Mouse (Mus musculus) hindbrain, embryonic 11.5 days (tissue): ENCODE data around the gene Vmn2r90. TPM values are rescaled to one million over a fixed set of nuclear protein-coding genes. Genes with fewer than 3 reads are reported as not detected.
"Not testable (repeated sequence)": the region's sequence is repeated elsewhere in the genome, so short reads cannot be mapped to it uniquely, and the experiment has no call there.

Experiments used
- ATAC-seq: fragments of 200-750 bp; cut with Nextera tagmentation; 2 replicates; pipeline ENCODE4 v1.8.0; 2017; ENCODE audit warnings: mild to moderate bottlenecking, moderate TSS enrichment, moderate library complexity; ENCODE audit not compliant: low FRiP score
- DNase-seq: peaks from one replicate; pipeline ENCODE4 v3.0.0-alpha.2; 2015; ENCODE audit warnings: low spot score
- H3K27ac ChIP-seq: fragments of 300-500 bp; sonication (generic); 2 replicates; pipeline ENCODE4 v1.5.1; 2014; ENCODE audit warnings: mild to moderate bottlenecking, low read depth, low read length
- H3K27me3 ChIP-seq: fragments of 300-500 bp; sonication (generic); 2 replicates; pipeline ENCODE4 v1.6.1; 2014; ENCODE audit warnings: mild to moderate bottlenecking, low read length, moderate library complexity, mixed read lengths; ENCODE audit not compliant: control insufficient read depth, insufficient read depth
- H3K36me3 ChIP-seq: fragments of 300-500 bp; sonication (generic); 2 replicates; pipeline ENCODE4 v1.6.1; 2014; ENCODE audit warnings: mild to moderate bottlenecking, low read length, moderate library complexity, mixed read lengths; ENCODE audit not compliant: control insufficient read depth, insufficient read depth
- H3K4me1 ChIP-seq: fragments of 300-500 bp; sonication (generic); replicated peaks from 2 replicates; pipeline ENCODE4 v1.6.1; 2014; ENCODE audit warnings: low read length, mixed read lengths; ENCODE audit not compliant: control insufficient read depth, insufficient read depth
- H3K4me2 ChIP-seq: fragments of 300-500 bp; sonication (generic); replicated peaks from 2 replicates; pipeline ENCODE4 v1.6.1; 2014; ENCODE audit warnings: mild to moderate bottlenecking, low read depth, low read length
- H3K4me3 ChIP-seq: fragments of 300-500 bp; sonication (generic); 2 replicates; pipeline ENCODE4 v1.5.1; 2014; ENCODE audit warnings: low read depth, low read length
- H3K9ac ChIP-seq: fragments of 300-500 bp; sonication (generic); 2 replicates; pipeline ENCODE4 v1.6.1; 2014; ENCODE audit warnings: low read depth, low read length
- H3K9me3 ChIP-seq: fragments of 300-500 bp; sonication (generic); 2 replicates; pipeline ENCODE4 v1.6.1; 2016; ENCODE audit warnings: low read length; ENCODE audit not compliant: control insufficient read depth
- WGBS: fragments of 180-500 bp; shearing (Covaris S2); extraction: QIAGEN DNeasy Blood & Tissue Kit; methylation state at CpG from one replicate; pipeline ENCODE4 v1.1.7; 2014; 5-methylcytosine and 5-hydroxymethylcytosine counted together
- polyA plus RNA-seq: library from polyadenylated mRNA; unstranded; fragments of >200 nt; fragmentation: Nextera tagmentation; extraction: Ambion mirVana; gene quantifications from 2 replicates; pipeline ENCODE4 v1.2.1, GENCODE M21; 2014

Gene Vmn2r90
- polyA plus RNA-seq = not detected in 2 replicates

DNA sequence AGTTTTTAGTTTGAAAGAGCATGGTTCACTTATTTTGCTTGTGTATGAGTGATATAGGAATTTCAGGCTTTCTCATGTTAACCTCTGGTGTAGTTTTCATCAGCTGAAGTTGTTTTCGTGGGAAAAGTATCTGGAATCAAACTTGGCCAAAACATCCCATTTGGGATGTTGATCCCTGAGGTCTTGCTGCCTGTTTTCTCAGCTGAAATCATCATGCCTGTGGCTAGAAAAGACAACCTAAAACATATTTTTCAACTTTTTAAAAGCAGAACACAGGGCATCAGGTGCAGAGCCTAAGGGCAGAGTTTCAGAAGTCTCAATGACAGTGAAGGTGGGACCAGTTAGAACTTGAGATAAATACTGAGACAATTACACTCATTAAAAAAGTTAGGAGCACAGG is at the start of gene Vmn2r90:
Vmn2r90 (plus strand) TSS at position 301 of the 400 bp plus-strand sequence.
- no peak for ATAC-seq

DNA sequence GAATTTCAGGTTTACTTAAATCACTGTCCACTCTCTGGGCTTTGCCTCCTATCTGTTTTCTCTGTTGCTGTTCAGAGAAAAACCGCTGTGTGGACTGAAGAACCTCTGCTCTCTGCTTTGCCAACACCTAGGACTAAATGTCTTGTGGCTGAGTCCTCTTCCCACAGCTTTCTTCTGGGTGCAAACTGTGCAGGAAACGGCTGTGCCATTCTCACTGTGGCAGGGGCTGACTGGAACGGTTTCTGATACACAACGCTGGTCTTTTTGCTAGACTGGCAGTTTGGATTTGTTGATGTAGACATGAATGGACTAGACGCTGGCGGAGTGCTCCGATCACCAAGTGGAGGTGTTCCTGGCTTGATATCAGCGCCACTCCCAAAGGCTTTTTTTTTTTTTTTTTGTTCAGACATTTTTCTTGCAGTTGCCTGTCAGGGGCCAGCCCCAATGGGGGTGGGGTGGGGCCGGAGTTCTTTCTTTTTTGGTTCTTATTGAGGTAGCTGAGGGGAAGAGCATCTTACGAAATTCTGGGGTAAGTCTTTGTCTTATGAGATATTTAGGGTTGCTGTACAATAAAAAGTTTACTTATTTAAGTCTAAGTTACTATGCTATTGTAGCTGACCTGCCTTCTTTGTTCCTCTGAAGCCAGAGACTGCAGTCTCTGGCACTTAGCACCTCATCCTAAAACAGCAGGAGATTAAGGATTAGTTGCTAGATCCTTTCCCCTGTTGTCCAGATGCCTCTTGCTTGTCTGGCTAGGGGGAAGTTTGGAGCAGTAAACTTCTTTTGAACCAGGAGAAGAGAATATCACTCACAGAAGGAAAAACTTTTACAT is 48.3 kb upstream of the Vmn2r90 start:
- DNase-seq = no peak
- Histone ChIP-seq H3K4me3 (no peak overlapping the region), H3K4me2 (no peak overlapping the region), H3K36me3 (no peaks in the 10 kb centered on the region), H3K4me1 (no peaks in the 10 kb centered on the region), H3K27me3 (no peaks in the 10 kb centered on the region), H3K9ac (no peak overlapping the region), H3K9me3 (no peaks in the 10 kb centered on the region), H3K27ac (no peak overlapping the region)
- ATAC-seq = no peak
- 31% methylated on average over 10 of the region's 10 CpGs for WGBS

More for the DNA sequence above, at the start of gene Vmn2r90:
- H3K36me3 ChIP-seq = no peaks in the 10 kb centered on the region
- H3K4me2 ChIP-seq = no peak within 1 kb of the TSS
- H3K9ac ChIP-seq = no peak within 1 kb of the TSS
- no peaks in the 10 kb centered on the region for H3K27me3 ChIP-seq
- DNase-seq = no peak
- 80% methylated on average over 1 of the region's 1 CpGs for WGBS
- no peak within 1 kb of the TSS for H3K27ac ChIP-seq
- H3K4me3 ChIP-seq = no peak within 1 kb of the TSS
- H3K9me3 ChIP-seq = no peaks in the 10 kb centered on the region
- no peaks in the 10 kb centered on the region for H3K4me1 ChIP-seq

DNA sequence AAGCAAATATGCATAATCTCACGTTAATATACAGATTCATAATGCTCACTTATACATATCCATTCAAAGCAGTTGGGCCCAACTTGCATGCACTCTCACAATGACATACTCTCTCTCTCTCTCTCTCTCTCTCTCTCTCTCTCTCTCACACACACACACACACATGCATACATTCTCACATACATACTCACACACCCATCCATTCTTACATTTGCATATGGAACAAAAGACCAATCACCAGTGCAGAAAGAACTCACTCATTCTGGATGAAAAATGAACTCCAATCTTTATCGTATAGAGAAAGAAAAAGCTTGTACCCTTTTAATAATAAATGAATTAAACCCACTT is 47.7 kb upstream of the Vmn2r90 start:
- H3K4me1 ChIP-seq = no peaks in the 10 kb centered on the region
- H3K4me3 ChIP-seq = no peak overlapping the region
- WGBS = 35% methylated on average over 2 of the region's 2 CpGs
- H3K27ac ChIP-seq = no peak overlapping the region
- no peak overlapping the region for H3K9ac ChIP-seq
- H3K4me2 ChIP-seq = no peak overlapping the region
- no peaks in the 10 kb centered on the region for H3K36me3 ChIP-seq
- H3K27me3 ChIP-seq = no peaks in the 10 kb centered on the region
- ATAC-seq (no peak), DNase-seq (no peak)
- no peaks in the 10 kb centered on the region for H3K9me3 ChIP-seq

GRCm38 (mm10) chr17:17678781-17679180 is 24.8 kb upstream of the Vmn2r90 start:
- DNase-seq (no peak), ATAC-seq (no peak)
- no peaks in the 10 kb centered on the region for H3K9me3 ChIP-seq
- no peaks in the 10 kb centered on the region for H3K36me3 ChIP-seq
- no peak overlapping the region for H3K4me2 ChIP-seq
- WGBS = 94% methylated on average over 1 of the region's 1 CpGs
- H3K4me1 ChIP-seq = no peaks in the 10 kb centered on the region
- H3K4me3 ChIP-seq = no peak overlapping the region
- H3K27ac ChIP-seq = no peak overlapping the region
- H3K27me3 ChIP-seq = no peaks in the 10 kb centered on the region
- no peak overlapping the region for H3K9ac ChIP-seq

GRCm38 (mm10) chr17:17690659-17691058 is 12.9 kb upstream of the Vmn2r90 start:
- H3K27me3 ChIP-seq = no peaks in the 10 kb centered on the region

DNA sequence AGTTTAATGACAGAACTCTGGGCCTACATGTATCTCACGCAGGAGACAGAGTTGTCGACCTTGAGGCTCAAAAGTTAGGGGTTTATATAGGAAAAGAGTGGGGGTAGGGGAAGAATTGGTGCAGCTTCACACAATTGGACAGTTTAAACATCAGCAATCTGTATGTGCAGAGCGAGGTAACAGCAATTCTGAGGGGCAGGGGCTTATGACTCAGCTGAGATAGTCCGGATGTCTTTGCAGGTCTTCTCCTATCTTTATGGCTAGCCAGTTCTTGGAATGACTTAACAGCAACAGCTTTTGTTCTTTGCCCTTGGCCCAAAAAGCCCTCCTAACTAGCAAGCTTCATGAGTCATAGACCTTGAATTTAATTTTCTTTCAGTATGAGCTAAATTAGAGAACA is 28.8 kb downstream of the Vmn2r90 start:
- not testable (repeated sequence) for H3K27me3 ChIP-seq, H3K9me3 ChIP-seq, H3K36me3 ChIP-seq, DNase-seq, H3K4me3 ChIP-seq, H3K9ac ChIP-seq, H3K4me1 ChIP-seq, H3K4me2 ChIP-seq, ATAC-seq, H3K27ac ChIP-seq
- WGBS = 93% methylated on average over 4 of the region's 4 CpGs

More at GRCm38 (mm10) chr17:17690659-17691058, 12.9 kb upstream of the Vmn2r90 start:
- H3K36me3 ChIP-seq = no peaks in the 10 kb centered on the region
- no peak overlapping the region for H3K9ac ChIP-seq
- H3K4me2 ChIP-seq = no peak overlapping the region
- 72% methylated on average over 2 of the region's 2 CpGs for WGBS
- no peak for DNase-seq
- no peak for ATAC-seq
- H3K27ac ChIP-seq = no peak overlapping the region
- no peak overlapping the region for H3K4me3 ChIP-seq
- no peaks in the 10 kb centered on the region for H3K9me3 ChIP-seq
- H3K4me1 ChIP-seq = no peaks in the 10 kb centered on the region

DNA sequence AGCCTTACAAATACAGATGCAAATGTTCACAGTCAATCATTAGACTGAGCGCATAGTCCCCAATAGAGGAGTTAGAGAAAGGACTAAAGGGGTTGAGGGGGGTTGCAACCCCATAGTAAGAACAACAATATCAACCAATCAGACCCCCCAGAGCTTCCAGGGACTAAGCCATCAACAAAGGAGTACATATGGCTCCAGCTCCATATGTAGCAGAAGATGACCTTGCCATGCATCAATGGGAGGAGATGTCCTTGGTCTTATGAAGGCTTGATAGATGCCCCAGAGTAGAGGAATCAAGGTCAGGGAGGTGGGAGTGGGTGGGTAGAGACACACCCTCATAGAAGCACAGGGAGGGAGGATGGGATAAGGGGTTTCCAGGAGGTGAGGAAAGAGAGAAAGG is 35.1 kb downstream of the Vmn2r90 start:
- no peak for DNase-seq
- 100% methylated on average over 1 of the region's 1 CpGs for WGBS
- Histone ChIP-seq H3K4me3 (no peak overlapping the region), H3K27ac (no peak overlapping the region), H3K4me1 (no peaks in the 10 kb centered on the region), H3K27me3 (no peaks in the 10 kb centered on the region), H3K9me3 (no peaks in the 10 kb centered on the region), H3K9ac (no peak overlapping the region), H3K4me2 (no peak overlapping the region), H3K36me3 (no peaks in the 10 kb centered on the region)
- no peak for ATAC-seq

GRCm38 (mm10) chr17:17739300-17739699 is 35.8 kb downstream of the Vmn2r90 start:
- ATAC-seq, DNase-seq, H3K9ac ChIP-seq, H3K4me3 ChIP-seq, H3K4me2 ChIP-seq, H3K4me1 ChIP-seq, H3K27ac ChIP-seq, H3K36me3 ChIP-seq, H3K27me3 ChIP-seq, H3K9me3 ChIP-seq: not testable (repeated sequence)
- 93% methylated on average over 7 of the region's 7 CpGs for WGBS

- H3K4me2 ChIP-seq, ATAC-seq, H3K27me3 ChIP-seq, H3K36me3 ChIP-seq, H3K4me1 ChIP-seq, H3K4me3 ChIP-seq, H3K9ac ChIP-seq, H3K9me3 ChIP-seq, DNase-seq, H3K27ac ChIP-seq: not testable (repeated sequence)
- WGBS = 80% methylated on average over 5 of the region's 5 CpGs
These were observed 36.4 kb downstream of the Vmn2r90 start for GRCm38 (mm10) chr17:17739936-17740335.
